Mouse (Mus musculus) liver, embryonic 14.5 days (tissue): ENCODE data around the gene Gm20767. TPM values are rescaled to one million over a fixed set of nuclear protein-coding genes. Genes with fewer than 3 reads are reported as not detected.
"Not testable (repeated sequence)": the region's sequence is repeated elsewhere in the genome, so short reads cannot be mapped to it uniquely, and the experiment has no call there.

Experiments used
- ATAC-seq: fragments of 200-750 bp; cut with Nextera tagmentation; 2 replicates; pipeline ENCODE4 v1.8.0; 2017; ENCODE audit warnings: moderate number of reproducible peaks, mild to moderate bottlenecking, moderate library complexity; ENCODE audit not compliant: insufficient read depth
- DNase-seq, 3 experiments: peaks; one replicate each; pipeline ENCODE4 v3.0.0-alpha.2; 2012 to 2013; ENCODE audit warnings: low read depth in 3 of 3, low spot score in 3 of 3
- H3K27ac ChIP-seq: fragments of 300-500 bp; sonication (generic); 2 replicates; pipeline ENCODE4 v1.5.1; 2014; ENCODE audit warnings: moderate library complexity, mild to moderate bottlenecking, control low read depth, inconsistent platforms
- H3K27me3 ChIP-seq: fragments of 300-500 bp; sonication (generic); 2 replicates; pipeline ENCODE4 v1.6.1; 2014; ENCODE audit warnings: mild to moderate bottlenecking, low read length, moderate library complexity; ENCODE audit not compliant: control insufficient read depth, insufficient read depth
- H3K36me3 ChIP-seq: fragments of 300-500 bp; sonication (generic); replicated peaks from 2 replicates; pipeline ENCODE4 v1.6.1; 2014; ENCODE audit warnings: low read depth; ENCODE audit not compliant: control insufficient read depth, insufficient read depth
- H3K4me1 ChIP-seq, 2 experiments: fragments of 200-500 bp in 1 of 2; fragments of 300-500 bp in 1 of 2; sonication (generic) in 1 of 2; replicated peaks; 2 replicates each; pipeline ENCODE4 v1.6.1; 2012 to 2014; ENCODE audit warnings: antibody characterized with exemption in 1 of 2, inconsistent platforms in 1 of 2, low read length in 1 of 2; ENCODE audit not compliant: control insufficient read depth in 2 of 2, insufficient read depth in 2 of 2
- H3K4me2 ChIP-seq: fragments of 300-500 bp; sonication (generic); 2 replicates; pipeline ENCODE4 v1.6.1; 2014; ENCODE audit warnings: low read depth, mild to moderate bottlenecking, control low read depth, moderate library complexity
- H3K4me3 ChIP-seq, 2 experiments: fragments of 200-500 bp in 1 of 2; fragments of 300-500 bp in 1 of 2; sonication (generic) in 1 of 2; 2 replicates each; pipeline ENCODE4 v1.5.1; 2012 to 2014; ENCODE audit warnings: low read depth in 2 of 2, low read length in 2 of 2, mild to moderate bottlenecking in 2 of 2, control low read depth in 1 of 2, inconsistent platforms in 1 of 2, moderate library complexity in 1 of 2; ENCODE audit not compliant: insufficient read depth in 1 of 2
- H3K9ac ChIP-seq: fragments of 300-500 bp; sonication (generic); replicated peaks from 2 replicates; pipeline ENCODE4 v1.6.1; 2014; ENCODE audit warnings: mild to moderate bottlenecking, control low read depth, moderate library complexity
- H3K9me3 ChIP-seq: fragments of 300-500 bp; sonication (generic); 2 replicates; pipeline ENCODE4 v1.6.1; 2016; ENCODE audit warnings: low read length, mixed read lengths; ENCODE audit not compliant: control insufficient read depth
- WGBS: fragments of 180-500 bp; shearing (Covaris S2); extraction: QIAGEN DNeasy Blood & Tissue Kit; methylation state at CpG from one replicate; pipeline ENCODE4 v1.1.7; 2014; ENCODE audit not compliant: insufficient replicate concordance; 5-methylcytosine and 5-hydroxymethylcytosine counted together
- polyA plus RNA-seq, 2 experiments: library from polyadenylated mRNA; depleted of rRNA in 1 of 2; stranded (reverse) in 1 of 2; unstranded in 1 of 2; fragments of >200 nt; fragmentation: Nextera tagmentation in 1 of 2; extraction: Ambion mirVana in 1 of 2; gene quantifications; 2 replicates each; pipeline versions ENCODE4 v1.2.1 to v1.2.3; 2012 to 2014

Gm20767 gene
- polyA plus RNA-seq, 2 experiments: not detected

GRCm38 (mm10) chr13:120149660-120150407 lies 9.8 kb downstream of the Gm20767 start:
- not testable (repeated sequence) for H3K4me1 ChIP-seq, DNase-seq, H3K27ac ChIP-seq, H3K9me3 ChIP-seq, ATAC-seq, H3K4me3 ChIP-seq, H3K4me2 ChIP-seq, H3K27me3 ChIP-seq, H3K36me3 ChIP-seq, H3K9ac ChIP-seq
- 36% methylated on average over 3 of the region's 4 CpGs for WGBS

DNA sequence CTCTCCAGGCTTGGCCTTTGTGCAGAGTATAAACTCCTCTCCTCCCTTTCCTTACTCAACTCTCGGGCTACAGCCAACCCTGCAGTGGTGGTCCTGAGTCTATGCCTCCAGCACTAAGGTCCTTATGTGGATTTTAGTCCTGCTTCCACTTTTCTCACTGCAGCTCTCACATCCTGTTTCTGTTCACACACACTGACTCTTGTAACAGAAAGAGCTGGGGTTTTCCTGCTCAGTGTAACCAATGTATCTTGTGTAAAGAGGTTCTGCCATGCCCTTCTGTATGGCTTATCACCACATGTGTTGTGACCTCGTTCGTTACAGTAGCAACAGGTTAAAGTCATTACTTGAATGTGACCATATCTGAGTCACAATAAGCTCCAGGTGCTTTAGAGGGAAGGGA lies 10.5 kb downstream of the Gm20767 start:
- not testable (repeated sequence) for H3K27me3 ChIP-seq, DNase-seq, ATAC-seq, H3K4me1 ChIP-seq, H3K4me2 ChIP-seq, H3K36me3 ChIP-seq, H3K9me3 ChIP-seq, H3K27ac ChIP-seq, H3K9ac ChIP-seq, H3K4me3 ChIP-seq
- 32% methylated on average over 3 of the region's 3 CpGs for WGBS

DNA sequence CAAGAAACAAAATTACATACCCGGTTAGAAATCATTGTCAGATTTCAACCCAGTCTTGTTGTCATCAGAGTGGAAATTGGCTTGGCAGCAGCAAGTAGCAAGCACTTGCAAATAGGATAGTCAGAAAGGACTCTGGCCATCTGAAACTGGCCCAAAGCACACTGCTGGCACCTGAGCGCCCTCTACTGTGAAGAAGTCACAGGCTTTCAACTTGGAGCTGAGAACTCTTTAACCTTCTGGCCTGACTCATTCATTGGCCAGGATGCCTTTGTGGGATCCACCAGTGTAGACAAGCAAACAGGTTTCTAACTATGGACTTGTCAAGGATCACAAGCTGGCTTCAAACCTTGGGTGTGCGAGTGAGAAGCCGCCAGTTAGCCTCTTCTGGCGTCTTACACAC lies 28.3 kb downstream of the Gm20767 start:
- not testable (repeated sequence) for H3K9ac ChIP-seq, DNase-seq, H3K4me2 ChIP-seq, H3K27ac ChIP-seq, H3K27me3 ChIP-seq, H3K36me3 ChIP-seq, ATAC-seq, H3K4me3 ChIP-seq, H3K9me3 ChIP-seq, H3K4me1 ChIP-seq
- 37% methylated on average over 5 of the region's 5 CpGs for WGBS

DNA sequence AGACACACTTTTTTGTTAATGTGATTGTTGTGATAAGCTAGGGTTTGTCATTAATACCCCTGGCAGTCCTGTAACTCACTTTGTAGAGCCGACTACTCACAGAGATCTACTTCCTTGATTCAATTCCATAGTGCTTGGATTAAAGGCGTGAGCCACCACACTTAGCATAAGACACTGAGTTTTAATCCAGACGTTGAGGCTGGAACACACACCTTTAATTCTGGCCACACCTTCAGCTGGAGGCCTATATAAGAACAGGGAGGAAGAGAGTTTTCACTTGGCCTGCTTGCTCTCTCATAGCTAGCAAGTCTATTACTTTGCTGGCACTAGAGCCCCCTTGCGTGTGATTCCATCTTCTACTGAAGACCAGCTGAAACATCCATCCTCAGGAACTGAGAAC lies 32.1 kb downstream of the Gm20767 start, which contains the start of gene Gm21818:
Gene Gm21818, plus strand, starts transcription at position 301 of the 400 bp plus-strand sequence.
- H3K27ac ChIP-seq, H3K27me3 ChIP-seq, H3K9ac ChIP-seq, H3K4me1 ChIP-seq, H3K4me3 ChIP-seq, H3K4me2 ChIP-seq, H3K9me3 ChIP-seq, ATAC-seq, H3K36me3 ChIP-seq, DNase-seq: not testable (repeated sequence)
- 56% methylated on average over 4 of the region's 4 CpGs for WGBS

- not testable (repeated sequence) for H3K4me3 ChIP-seq, H3K27me3 ChIP-seq, H3K27ac ChIP-seq, ATAC-seq, H3K36me3 ChIP-seq, H3K9ac ChIP-seq, H3K4me2 ChIP-seq, H3K9me3 ChIP-seq, H3K4me1 ChIP-seq, DNase-seq
- WGBS: 36% methylated on average over 7 of the region's 8 CpGs
Observed at GRCm38 (mm10) chr13:120196189-120196821, 56.3 kb downstream of the Gm20767 start.

Other genes starting within 250 kb of the Gm20767 start
- gene Tcstv1, start 245.5 kb upstream of the Gm20767 start, polyA plus RNA-seq (2012; rRNA removed): not detected in 2 replicates
- gene Tcstv1, start 245.5 kb upstream of the Gm20767 start, polyA plus RNA-seq (2014; fragmentation: Nextera tagmentation; extraction: Ambion mirVana): not detected in 2 replicates
- not detected in 2 replicates for gene Gm21761, start 211.0 kb upstream of the Gm20767 start, polyA plus RNA-seq (2012; rRNA removed)
- gene Gm21761, start 211.0 kb upstream of the Gm20767 start, polyA plus RNA-seq (2014; fragmentation: Nextera tagmentation; extraction: Ambion mirVana): not detected in 2 replicates
- gene B020031M17Rik, start 189.4 kb upstream of the Gm20767 start, polyA plus RNA-seq (2012; rRNA removed): not detected in 2 replicates
- gene B020031M17Rik, start 189.4 kb upstream of the Gm20767 start, polyA plus RNA-seq (2014; fragmentation: Nextera tagmentation; extraction: Ambion mirVana): not detected in 2 replicates
- not detected in 2 replicates for gene Gm36079, start 113.2 kb upstream of the Gm20767 start, polyA plus RNA-seq (2012; rRNA removed)
- not detected in 2 replicates for gene Gm36079, start 113.2 kb upstream of the Gm20767 start, polyA plus RNA-seq (2014; fragmentation: Nextera tagmentation; extraction: Ambion mirVana)
- gene Gm21188, start 88.1 kb upstream of the Gm20767 start, polyA plus RNA-seq (2012; rRNA removed): 0.06 and 0.08 TPM in 2 replicates
- gene Gm21188, start 88.1 kb upstream of the Gm20767 start, polyA plus RNA-seq (2014; fragmentation: Nextera tagmentation; extraction: Ambion mirVana): 0.34 TPM in 1 of 2 replicates, not detected in the other
- gene Gm21818, start 32.2 kb downstream of the Gm20767 start, polyA plus RNA-seq (2012; rRNA removed): not detected in 2 replicates
- not detected in 2 replicates for gene Gm21818, start 32.2 kb downstream of the Gm20767 start, polyA plus RNA-seq (2014; fragmentation: Nextera tagmentation; extraction: Ambion mirVana)
- gene Gm21762, start 75.7 kb downstream of the Gm20767 start, polyA plus RNA-seq (2012; rRNA removed): not detected in 2 replicates
- not detected in 2 replicates for gene Gm21762, start 75.7 kb downstream of the Gm20767 start, polyA plus RNA-seq (2014; fragmentation: Nextera tagmentation; extraction: Ambion mirVana)
- gene Gm21731, start 98.9 kb downstream of the Gm20767 start, polyA plus RNA-seq (2012; rRNA removed): not detected in 2 replicates
- gene Gm21731, start 98.9 kb downstream of the Gm20767 start, polyA plus RNA-seq (2014; fragmentation: Nextera tagmentation; extraction: Ambion mirVana): not detected in 2 replicates
- gene AF067061, start 122.9 kb downstream of the Gm20767 start, polyA plus RNA-seq (2012; rRNA removed): not detected in 2 replicates
- not detected in 2 replicates for gene AF067061, start 122.9 kb downstream of the Gm20767 start, polyA plus RNA-seq (2014; fragmentation: Nextera tagmentation; extraction: Ambion mirVana)
- gene BC147527, start 160.1 kb downstream of the Gm20767 start, polyA plus RNA-seq (2012; rRNA removed): 0.17 and 0.36 TPM in 2 replicates
- gene BC147527, start 160.1 kb downstream of the Gm20767 start, polyA plus RNA-seq (2014; fragmentation: Nextera tagmentation; extraction: Ambion mirVana): 0.29 and 0.44 TPM in 2 replicates
- not detected in 2 replicates for gene Tcstv3, start 176.6 kb downstream of the Gm20767 start, polyA plus RNA-seq (2012; rRNA removed)
- not detected in 2 replicates for gene Tcstv3, start 176.6 kb downstream of the Gm20767 start, polyA plus RNA-seq (2014; fragmentation: Nextera tagmentation; extraction: Ambion mirVana)